Mouse (Mus musculus): ENCODE data around the gene Pakap. TPM values are rescaled to one million over a fixed set of nuclear protein-coding genes. Genes with fewer than 3 reads are reported as not detected.

The Pakap gene
- total RNA-seq, 2 experiments from 2014 or later = 1.2 TPM; not detected in 1

- no peak for ATAC-seq (replicated peaks; ENCODE audit: low FRiP score, poor library complexity, severe bottlenecking)
Observed at GRCm38 (mm10) chr4:57666101-57666500, 98.1 kb downstream of the Pakap start.

GRCm38 (mm10) chr4:57670813-57671469, 103.0 kb downstream of the Pakap start:
- no peak for ATAC-seq (replicated peaks; ENCODE audit: low FRiP score, poor library complexity, severe bottlenecking)

- no peak for ATAC-seq (replicated peaks; ENCODE audit: low FRiP score, poor library complexity, severe bottlenecking)
Observed at GRCm38 (mm10) chr4:57672541-57672940, 104.6 kb downstream of the Pakap start.

- peak; percentile 68; the same call in 1 of the 2 replicates for ATAC-seq (replicated peaks; ENCODE audit: low FRiP score, poor library complexity, severe bottlenecking)
Observed at GRCm38 (mm10) chr4:57672996-57673906, 105.3 kb downstream of the Pakap start.

- no peak for ATAC-seq (replicated peaks; ENCODE audit: low FRiP score, poor library complexity, severe bottlenecking)
Observed at GRCm38 (mm10) chr4:57674351-57674750, 106.4 kb downstream of the Pakap start.

GRCm38 (mm10) chr4:57675387-57675786, 107.4 kb downstream of the Pakap start:
- no peak for ATAC-seq (replicated peaks; ENCODE audit: low FRiP score, poor library complexity, severe bottlenecking)

GRCm38 (mm10) chr4:57677916-57678315, 109.9 kb downstream of the Pakap start:
- no peak for ATAC-seq (replicated peaks; ENCODE audit: low FRiP score, poor library complexity, severe bottlenecking)

- ATAC-seq (replicated peaks; ENCODE audit: low FRiP score, poor library complexity, severe bottlenecking) = no peak
Observed at GRCm38 (mm10) chr4:57678991-57679457, 111.0 kb downstream of the Pakap start.

- ATAC-seq (replicated peaks; ENCODE audit: low FRiP score, poor library complexity, severe bottlenecking) = no peak
Observed at GRCm38 (mm10) chr4:57680186-57680585, 112.2 kb downstream of the Pakap start.

- no peak for ATAC-seq (replicated peaks; ENCODE audit: low FRiP score, poor library complexity, severe bottlenecking)
Observed at GRCm38 (mm10) chr4:57681511-57681910, 113.5 kb downstream of the Pakap start.

GRCm38 (mm10) chr4:57682341-57682740, 114.4 kb downstream of the Pakap start:
- ATAC-seq (replicated peaks; ENCODE audit: low FRiP score, poor library complexity, severe bottlenecking) = no peak

GRCm38 (mm10) chr4:57682944-57683343, 115.0 kb downstream of the Pakap start:
- ATAC-seq (replicated peaks; ENCODE audit: low FRiP score, poor library complexity, severe bottlenecking) = no peak

- ATAC-seq (replicated peaks; ENCODE audit: low FRiP score, poor library complexity, severe bottlenecking) = no peak
Observed at GRCm38 (mm10) chr4:57684676-57685215, 116.8 kb downstream of the Pakap start.

- ATAC-seq (replicated peaks; ENCODE audit: low FRiP score, poor library complexity, severe bottlenecking) = no peak
Observed at GRCm38 (mm10) chr4:57686736-57687135, 118.8 kb downstream of the Pakap start.

GRCm38 (mm10) chr4:57687583-57687982, 119.6 kb downstream of the Pakap start:
- no peak for ATAC-seq (replicated peaks; ENCODE audit: low FRiP score, poor library complexity, severe bottlenecking)

- ATAC-seq (replicated peaks; ENCODE audit: low FRiP score, poor library complexity, severe bottlenecking) = no peak
Observed at GRCm38 (mm10) chr4:57688131-57688530, 120.2 kb downstream of the Pakap start.

GRCm38 (mm10) chr4:57690001-57690400, 122.0 kb downstream of the Pakap start:
- no peak for ATAC-seq (replicated peaks; ENCODE audit: low FRiP score, poor library complexity, severe bottlenecking)

GRCm38 (mm10) chr4:57690805-57691204, 122.8 kb downstream of the Pakap start:
- no peak for ATAC-seq (replicated peaks; ENCODE audit: low FRiP score, poor library complexity, severe bottlenecking)

GRCm38 (mm10) chr4:57694356-57695136, 126.6 kb downstream of the Pakap start:
- ATAC-seq (replicated peaks; ENCODE audit: low FRiP score, poor library complexity, severe bottlenecking) = no peak

- ATAC-seq (replicated peaks; ENCODE audit: low FRiP score, poor library complexity, severe bottlenecking) = no peak
Observed at GRCm38 (mm10) chr4:57696955-57697354, 129.0 kb downstream of the Pakap start.

Data from erythroid progenitor cell, adult 5-6 weeks (primary cell).